Mouse (Mus musculus) thymus, adult 2 months (tissue): ENCODE measurements around the gene Wnt6.

Experiments used
- CTCF ChIP-seq: fragments of 200-500 bp; IDR thresholded peaks from 2 replicates; pipeline ENCODE4 v1.5.1; 2012; ENCODE audit warnings: mild to moderate bottlenecking, control low read depth, low read length, moderate library complexity, borderline replicate concordance; ENCODE audit not compliant: control insufficient read depth, poor library complexity, insufficient read depth; ENCODE audit errors: extremely low read depth
- POLR2A ChIP-seq: fragments of 200-500 bp; IDR thresholded peaks from 2 replicates; pipeline ENCODE4 v1.6.1; 2012; ENCODE audit warnings: mild to moderate bottlenecking, low read length, control low read depth, moderate library complexity; ENCODE audit not compliant: control insufficient read depth, poor library complexity, insufficient read depth; ENCODE audit errors: extremely low read depth

GRCm38 (mm10) chr1:74726674-74727073, 45.0 kb upstream of the Wnt6 start:
- TF ChIP-seq CTCF (no peak), POLR2A (no peak)
